Mouse (Mus musculus): ENCODE results near the gene Neu1. TPM values are rescaled to one million over a fixed set of nuclear protein-coding genes. Genes with fewer than 3 reads are reported as not detected.
A peak's percentile ranks its signal among the peaks of the same experiment; 100 is the strongest.
"Not testable (repeated sequence)": the region's sequence is repeated elsewhere in the genome, so short reads cannot be mapped to it uniquely, and the experiment has no call there.

Neu1 gene
- polyA plus RNA-seq, 1 experiment, result 82.3 TPM

GRCm38 (mm10) chr17:34956340-34956739 lies 25.3 kb downstream of the Neu1 start:
- H3K27ac ChIP-seq (ENCODE audit: control insufficient read depth, insufficient read depth, low read length), result no peak overlapping the region
- TF ChIP-seq POLR2A (IDR thresholded peaks at IDR 0.05; ENCODE audit: control insufficient read depth, extremely low read depth, insufficient read depth, low read length, poor library complexity) (no peak), CTCF (IDR thresholded peaks at IDR 0.05; ENCODE audit: borderline replicate concordance, control insufficient read depth, extremely low read depth, insufficient read depth, low read length, poor library complexity) (no peak)
- no peaks in the 10 kb centered on the region for H3K36me3 ChIP-seq (ENCODE audit: control insufficient read depth, insufficient read depth, low read length)
- WGBS, result 24% methylated on average over 1 of the region's 1 CpGs
- DNase-seq, result no peak
- H3K27me3 ChIP-seq (ENCODE audit: control insufficient read depth, insufficient read depth, low read length), result no peaks in the 10 kb centered on the region; the same call in none of the 2 replicates
- no peak overlapping the region for H3K4me3 ChIP-seq (ENCODE audit: control insufficient read depth, insufficient read depth, low read length)
- peaks cover 8% of the 10 kb centered on the region for H3K4me1 ChIP-seq (replicated peaks; ENCODE audit: control insufficient read depth, insufficient read depth, low read length)

- H3K4me3 ChIP-seq (ENCODE audit: control insufficient read depth, insufficient read depth, low read length), result not testable (repeated sequence)
- 18% methylated on average over 38 of the region's 40 CpGs for WGBS
These were observed 26.2 kb downstream of the Neu1 start for GRCm38 (mm10) chr17:34957291-34957690.

GRCm38 (mm10) chr17:34957966-34958365 lies 26.9 kb downstream of the Neu1 start:
- not testable (repeated sequence) for H3K4me1 ChIP-seq (replicated peaks; ENCODE audit: control insufficient read depth, insufficient read depth, low read length); H3K36me3 ChIP-seq (ENCODE audit: control insufficient read depth, insufficient read depth, low read length); DNase-seq; H3K27ac ChIP-seq (ENCODE audit: control insufficient read depth, insufficient read depth, low read length); H3K27me3 ChIP-seq (ENCODE audit: control insufficient read depth, insufficient read depth, low read length); H3K4me3 ChIP-seq (ENCODE audit: control insufficient read depth, insufficient read depth, low read length)
- WGBS, result 35% methylated on average over 26 of the region's 40 CpGs

More at GRCm38 (mm10) chr17:34957291-34957690, 26.2 kb downstream of the Neu1 start:
- not testable (repeated sequence) for H3K27me3 ChIP-seq (ENCODE audit: control insufficient read depth, insufficient read depth, low read length); H3K27ac ChIP-seq (ENCODE audit: control insufficient read depth, insufficient read depth, low read length); H3K4me1 ChIP-seq (replicated peaks; ENCODE audit: control insufficient read depth, insufficient read depth, low read length); DNase-seq; H3K36me3 ChIP-seq (ENCODE audit: control insufficient read depth, insufficient read depth, low read length)

DNA sequence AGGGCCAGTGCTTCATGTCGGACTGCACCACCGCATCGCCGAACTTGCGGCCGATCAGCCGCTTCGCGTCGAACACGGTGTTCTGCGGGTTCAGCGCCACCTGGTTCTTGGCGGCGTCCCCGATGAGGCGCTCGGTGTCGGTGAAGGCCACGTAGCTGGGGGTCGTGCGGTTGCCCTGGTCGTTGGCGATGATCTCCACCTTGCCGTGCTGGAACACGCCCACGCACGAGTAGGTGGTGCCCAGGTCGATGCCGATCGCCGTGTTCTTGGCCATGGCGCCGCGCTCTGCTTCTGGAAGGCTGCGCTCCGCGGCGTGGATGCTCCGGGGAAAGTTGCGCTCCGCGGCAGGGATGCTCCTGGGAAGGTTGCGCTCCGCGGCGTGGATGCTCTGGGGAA lies 27.7 kb downstream of the Neu1 start:
- not testable (repeated sequence) for H3K27ac ChIP-seq (ENCODE audit: control insufficient read depth, insufficient read depth, low read length); DNase-seq; H3K36me3 ChIP-seq (ENCODE audit: control insufficient read depth, insufficient read depth, low read length); H3K4me1 ChIP-seq (replicated peaks; ENCODE audit: control insufficient read depth, insufficient read depth, low read length); H3K27me3 ChIP-seq (ENCODE audit: control insufficient read depth, insufficient read depth, low read length)
- 1% methylated on average over 37 of the region's 47 CpGs for WGBS
- peak overlapping the region; percentile 42 for H3K4me3 ChIP-seq (ENCODE audit: control insufficient read depth, insufficient read depth, low read length)

- WGBS, result under 1% methylated on average over 31 of the region's 32 CpGs
- TF ChIP-seq CTCF (IDR thresholded peaks at IDR 0.05; ENCODE audit: borderline replicate concordance, control insufficient read depth, extremely low read depth, insufficient read depth, low read length, poor library complexity), result 0 out of 2 replicates have a peak, but pooled peaks have one; percentile 22
- H3K36me3 ChIP-seq (ENCODE audit: control insufficient read depth, insufficient read depth, low read length); H3K4me1 ChIP-seq (replicated peaks; ENCODE audit: control insufficient read depth, insufficient read depth, low read length); H3K27me3 ChIP-seq (ENCODE audit: control insufficient read depth, insufficient read depth, low read length): not testable (repeated sequence)
- Histone ChIP-seq H3K4me3 (ENCODE audit: control insufficient read depth, insufficient read depth, low read length) (peak within 1 kb of the TSS; percentile 53), H3K27ac (ENCODE audit: control insufficient read depth, insufficient read depth, low read length) (peak within 1 kb of the TSS; percentile 28; the same call in 1 of the 2 replicates)
- peak; percentile 75 for DNase-seq
These were observed 28.2 kb downstream of the Neu1 start, which contains the start of gene Hspa1b for GRCm38 (mm10) chr17:34959130-34959778. Gene Hspa1b, minus strand, starts transcription at chr17:34959238.

DNA sequence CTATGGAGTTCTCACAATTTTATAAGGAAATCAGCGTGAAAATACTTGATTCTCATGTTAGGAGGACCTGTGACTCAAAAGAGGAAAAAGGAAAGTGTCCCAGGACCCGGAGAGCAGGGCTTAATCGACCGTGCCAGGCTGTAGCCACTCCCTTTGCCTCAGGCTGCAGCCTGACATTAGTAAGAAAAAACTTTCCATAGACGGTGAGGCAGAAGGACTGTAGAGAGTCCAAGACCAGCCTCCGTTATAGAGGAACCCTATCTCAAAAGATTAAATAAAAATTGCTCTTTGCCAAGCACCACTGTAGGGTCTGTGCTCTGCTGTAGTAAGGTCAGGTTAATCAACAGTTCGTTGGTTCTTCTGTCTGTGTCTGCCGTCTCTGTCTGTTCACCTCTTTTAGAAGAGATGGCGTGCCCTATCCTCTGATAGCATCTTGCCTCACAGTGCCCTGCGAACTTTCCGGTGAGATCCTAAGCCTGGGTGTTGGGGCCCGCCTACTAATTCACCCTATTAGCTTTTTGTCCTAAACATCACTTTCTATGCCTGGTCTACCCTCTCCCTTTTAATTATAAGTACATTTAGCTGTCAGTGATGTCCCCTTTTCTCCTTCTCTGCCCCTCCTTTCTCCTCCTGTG lies 28.9 kb downstream of the Neu1 start:
- Histone ChIP-seq H3K4me1 (replicated peaks; ENCODE audit: control insufficient read depth, insufficient read depth, low read length) (peaks cover 3% of the 10 kb centered on the region; the same call in 1 of the 2 replicates), H3K27ac (ENCODE audit: control insufficient read depth, insufficient read depth, low read length) (no peak overlapping the region), H3K36me3 (ENCODE audit: control insufficient read depth, insufficient read depth, low read length) (no peaks in the 10 kb centered on the region), H3K27me3 (ENCODE audit: control insufficient read depth, insufficient read depth, low read length) (no peaks in the 10 kb centered on the region; the same call in none of the 2 replicates), H3K4me3 (ENCODE audit: control insufficient read depth, insufficient read depth, low read length) (no peak overlapping the region)
- 17% methylated on average over 12 of the region's 12 CpGs for WGBS
- TF ChIP-seq POLR2A (IDR thresholded peaks at IDR 0.05; ENCODE audit: control insufficient read depth, extremely low read depth, insufficient read depth, low read length, poor library complexity) (no peak), CTCF (IDR thresholded peaks at IDR 0.05; ENCODE audit: borderline replicate concordance, control insufficient read depth, extremely low read depth, insufficient read depth, low read length, poor library complexity) (no peak)
- no peak for DNase-seq

GRCm38 (mm10) chr17:34960702-34961493 lies 29.8 kb downstream of the Neu1 start:
- Histone ChIP-seq H3K27me3 (ENCODE audit: control insufficient read depth, insufficient read depth, low read length) (no peaks in the 10 kb centered on the region; the same call in none of the 2 replicates), H3K27ac (ENCODE audit: control insufficient read depth, insufficient read depth, low read length) (no peak overlapping the region), H3K4me3 (ENCODE audit: control insufficient read depth, insufficient read depth, low read length) (no peak overlapping the region), H3K36me3 (ENCODE audit: control insufficient read depth, insufficient read depth, low read length) (no peaks in the 10 kb centered on the region), H3K4me1 (replicated peaks; ENCODE audit: control insufficient read depth, insufficient read depth, low read length) (peaks cover 3% of the 10 kb centered on the region; the same call in 1 of the 2 replicates)
- DNase-seq, result no peak
- TF ChIP-seq POLR2A (IDR thresholded peaks at IDR 0.05; ENCODE audit: control insufficient read depth, extremely low read depth, insufficient read depth, low read length, poor library complexity), result no peak

All from thymus, adult 2 months (tissue).